Mouse (Mus musculus): ENCODE data around the gene Inpp4b. TPM values are rescaled to one million over a fixed set of nuclear protein-coding genes. Genes with fewer than 3 reads are reported as not detected.

The Inpp4b gene
- polyA plus RNA-seq, 1 experiment = 0.46 TPM

- 58% methylated on average over 2 of the region's 2 CpGs for WGBS
- no peak for DNase-seq (ENCODE audit: low read depth, low spot score)
Observed at GRCm38 (mm10) chr8:81454830-81455229, 112.5 kb downstream of the Inpp4b start.

- 71% methylated on average over 3 of the region's 3 CpGs for WGBS
- no peak for DNase-seq (ENCODE audit: low read depth, low spot score)
Observed at GRCm38 (mm10) chr8:81463762-81464161, 121.4 kb downstream of the Inpp4b start.

GRCm38 (mm10) chr8:81466776-81467175, 124.4 kb downstream of the Inpp4b start:
- no peak for DNase-seq (ENCODE audit: low read depth, low spot score)
- 78% methylated on average over 2 of the region's 2 CpGs for WGBS

- DNase-seq (ENCODE audit: low read depth, low spot score) = no peak
Observed at GRCm38 (mm10) chr8:81478674-81479073, 136.3 kb downstream of the Inpp4b start.

GRCm38 (mm10) chr8:81483834-81484233, 141.5 kb downstream of the Inpp4b start:
- WGBS = 69% methylated on average over 1 of the region's 1 CpGs
- DNase-seq (ENCODE audit: low read depth, low spot score) = no peak

More at GRCm38 (mm10) chr8:81478674-81479073, 136.3 kb downstream of the Inpp4b start:
- 36% methylated on average over 3 of the region's 3 CpGs for WGBS

GRCm38 (mm10) chr8:81485626-81486025, 143.3 kb downstream of the Inpp4b start:
- no peak for DNase-seq (ENCODE audit: low read depth, low spot score)

GRCm38 (mm10) chr8:81489894-81490661, 147.7 kb downstream of the Inpp4b start:
- 87% methylated on average over 2 of the region's 2 CpGs for WGBS
- no peak for DNase-seq (ENCODE audit: low read depth, low spot score)

More at GRCm38 (mm10) chr8:81485626-81486025, 143.3 kb downstream of the Inpp4b start:
- 87% methylated on average over 1 of the region's 1 CpGs for WGBS

- no peak for DNase-seq (ENCODE audit: low read depth, low spot score)
- WGBS = 41% methylated on average over 2 of the region's 2 CpGs
Observed at GRCm38 (mm10) chr8:81491097-81491705, 148.8 kb downstream of the Inpp4b start.

- DNase-seq (ENCODE audit: low read depth, low spot score) = no peak
- WGBS = 64% methylated on average over 3 of the region's 3 CpGs
Observed at GRCm38 (mm10) chr8:81491706-81492204, 149.4 kb downstream of the Inpp4b start.

GRCm38 (mm10) chr8:81494823-81495222, 152.5 kb downstream of the Inpp4b start:
- DNase-seq (ENCODE audit: low read depth, low spot score) = no peak
- 89% methylated on average over 2 of the region's 2 CpGs for WGBS

GRCm38 (mm10) chr8:81497646-81498045, 155.3 kb downstream of the Inpp4b start:
- WGBS = 70% methylated on average over 2 of the region's 2 CpGs
- no peak for DNase-seq (ENCODE audit: low read depth, low spot score)

- WGBS = 75% methylated on average over 2 of the region's 2 CpGs
Observed at GRCm38 (mm10) chr8:81502216-81502615, 159.9 kb downstream of the Inpp4b start.

GRCm38 (mm10) chr8:81502982-81503381, 160.6 kb downstream of the Inpp4b start:
- DNase-seq (ENCODE audit: low read depth, low spot score) = no peak
- WGBS = 83% methylated on average over 2 of the region's 2 CpGs

More at GRCm38 (mm10) chr8:81502216-81502615, 159.9 kb downstream of the Inpp4b start:
- no peak for DNase-seq (ENCODE audit: low read depth, low spot score)

GRCm38 (mm10) chr8:81512826-81513225, 170.5 kb downstream of the Inpp4b start:
- DNase-seq (ENCODE audit: low read depth, low spot score) = no peak

GRCm38 (mm10) chr8:81514425-81514824, 172.1 kb downstream of the Inpp4b start:
- DNase-seq (ENCODE audit: low read depth, low spot score) = no peak

GRCm38 (mm10) chr8:81522085-81522484, 179.7 kb downstream of the Inpp4b start:
- 88% methylated on average over 2 of the region's 2 CpGs for WGBS
- DNase-seq (ENCODE audit: low read depth, low spot score) = no peak

- 58% methylated on average over 2 of the region's 2 CpGs for WGBS
- DNase-seq (ENCODE audit: low read depth, low spot score) = no peak
Observed at GRCm38 (mm10) chr8:81524561-81524960, 182.2 kb downstream of the Inpp4b start.

GRCm38 (mm10) chr8:81527661-81528060, 185.3 kb downstream of the Inpp4b start:
- 52% methylated on average over 4 of the region's 4 CpGs for WGBS
- DNase-seq (ENCODE audit: low read depth, low spot score) = no peak

GRCm38 (mm10) chr8:81538310-81538709, 196.0 kb downstream of the Inpp4b start:
- 80% methylated on average over 3 of the region's 3 CpGs for WGBS
- DNase-seq (ENCODE audit: low read depth, low spot score) = no peak

- DNase-seq (ENCODE audit: low read depth, low spot score) = no peak
- 75% methylated on average over 4 of the region's 4 CpGs for WGBS
Observed at GRCm38 (mm10) chr8:81558550-81558949, 216.2 kb downstream of the Inpp4b start.

- 58% methylated on average over 1 of the region's 1 CpGs for WGBS
- DNase-seq (ENCODE audit: low read depth, low spot score) = no peak
Observed at GRCm38 (mm10) chr8:81562405-81562804, 220.0 kb downstream of the Inpp4b start.
